Mouse (Mus musculus): ENCODE results near the gene Ybx2. TPM values are rescaled to one million over a fixed set of nuclear protein-coding genes. Genes with fewer than 3 reads are reported as not detected.
A peak's percentile ranks its signal among the peaks of the same experiment; 100 is the strongest.
"Not testable (repeated sequence)": the region's sequence is repeated elsewhere in the genome, so short reads cannot be mapped to it uniquely, and the experiment has no call there.

The Ybx2 gene
- polyA plus RNA-seq, 1 experiment from 2014 or later: 14.0 TPM

- peak within 1 kb of the TSS; percentile 80 for H3K4me2 ChIP-seq
- H3K9me3 ChIP-seq: no peaks in the 10 kb centered on the region
- peaks cover 24% of the 10 kb centered on the region for H3K4me1 ChIP-seq (replicated peaks)
- WGBS: under 1% methylated on average over 34 of the region's 34 CpGs
- no peaks in the 10 kb centered on the region for H3K27me3 ChIP-seq
- peak within 1 kb of the TSS; percentile 57 for H3K4me3 ChIP-seq (replicated peaks)
- H3K9ac ChIP-seq (replicated peaks): peak within 1 kb of the TSS; percentile 74
- peaks cover 32% of the 10 kb centered on the region for H3K36me3 ChIP-seq
- peak; percentile 93 for ATAC-seq (ENCODE audit: insufficient number of reproducible peaks, insufficient read depth, low FRiP score, low TSS enrichment, low read depth)
- H3K27ac ChIP-seq: peak within 1 kb of the TSS; percentile 96
Observed at GRCm38 (mm10) chr11:69948066-69948762, 12.6 kb downstream of the Ybx2 start, which contains the start of gene Slc2a4. TSS of gene Slc2a4 (minus strand) at chr11:69948188.

GRCm38 (mm10) chr11:69948763-69949150 lies 13.2 kb downstream of the Ybx2 start:
- Histone ChIP-seq H3K4me2 (peak overlapping the region; percentile 80), H3K9me3 (no peaks in the 10 kb centered on the region), H3K9ac (replicated peaks) (peak overlapping the region; percentile 74), H3K4me1 (replicated peaks) (peaks cover 24% of the 10 kb centered on the region), H3K4me3 (replicated peaks) (peak overlapping the region; percentile 57), H3K36me3 (peaks cover 27% of the 10 kb centered on the region), H3K27ac (peak overlapping the region; percentile 96), H3K27me3 (no peaks in the 10 kb centered on the region)
- ATAC-seq (ENCODE audit: insufficient number of reproducible peaks, insufficient read depth, low FRiP score, low TSS enrichment, low read depth): peak; percentile 49
- 0% methylated on average over 14 of the region's 14 CpGs for WGBS

- no peak overlapping the region for H3K9ac ChIP-seq (replicated peaks)
- WGBS: 45% methylated on average over 4 of the region's 4 CpGs
- peaks cover 6% of the 10 kb centered on the region for H3K36me3 ChIP-seq
- H3K27me3 ChIP-seq: no peaks in the 10 kb centered on the region; the same call in 1 of the 2 replicates
- H3K27ac ChIP-seq: no peak overlapping the region
- no peak overlapping the region for H3K4me3 ChIP-seq (replicated peaks)
- no peaks in the 10 kb centered on the region for H3K9me3 ChIP-seq
- H3K4me1 ChIP-seq (replicated peaks): peaks cover 19% of the 10 kb centered on the region
- no peak for ATAC-seq (ENCODE audit: insufficient number of reproducible peaks, insufficient read depth, low FRiP score, low TSS enrichment, low read depth)
- no peak overlapping the region for H3K4me2 ChIP-seq
Observed at GRCm38 (mm10) chr11:69950807-69951459, 15.3 kb downstream of the Ybx2 start.

GRCm38 (mm10) chr11:69952274-69952673 lies 16.7 kb downstream of the Ybx2 start:
- Histone ChIP-seq H3K4me3 (replicated peaks) (no peak overlapping the region), H3K27ac (no peak overlapping the region), H3K9me3 (no peaks in the 10 kb centered on the region), H3K27me3 (no peaks in the 10 kb centered on the region; the same call in 1 of the 2 replicates), H3K4me1 (replicated peaks) (peaks cover 6% of the 10 kb centered on the region; the same call in 1 of the 2 replicates), H3K9ac (replicated peaks) (no peak overlapping the region), H3K36me3 (no peaks in the 10 kb centered on the region), H3K4me2 (no peak overlapping the region)
- no peak for ATAC-seq (ENCODE audit: insufficient number of reproducible peaks, insufficient read depth, low FRiP score, low TSS enrichment, low read depth)
- 60% methylated on average over 1 of the region's 1 CpGs for WGBS

- 0 out of 2 replicates have a peak, but pooled peaks cover 4% of the 10 kb centered on the region for H3K4me1 ChIP-seq (replicated peaks)
- ATAC-seq (ENCODE audit: insufficient number of reproducible peaks, insufficient read depth, low FRiP score, low TSS enrichment, low read depth): no peak
- 72% methylated on average over 11 of the region's 11 CpGs for WGBS
Observed at GRCm38 (mm10) chr11:69953267-69953915, 17.8 kb downstream of the Ybx2 start.

GRCm38 (mm10) chr11:69955618-69956017 lies 20.0 kb downstream of the Ybx2 start:
- 82% methylated on average over 4 of the region's 4 CpGs for WGBS
- H3K4me3 ChIP-seq (replicated peaks); ATAC-seq (ENCODE audit: insufficient number of reproducible peaks, insufficient read depth, low FRiP score, low TSS enrichment, low read depth); H3K36me3 ChIP-seq; H3K27ac ChIP-seq; H3K9me3 ChIP-seq; H3K9ac ChIP-seq (replicated peaks); H3K4me2 ChIP-seq; H3K4me1 ChIP-seq (replicated peaks): not testable (repeated sequence)
- peaks cover 12% of the 10 kb centered on the region; the same call in 1 of the 2 replicates for H3K27me3 ChIP-seq

More at GRCm38 (mm10) chr11:69953267-69953915, 17.8 kb downstream of the Ybx2 start:
- no peaks in the 10 kb centered on the region for H3K36me3 ChIP-seq
- peaks cover 2% of the 10 kb centered on the region; the same call in 1 of the 2 replicates for H3K27me3 ChIP-seq
- no peak overlapping the region for H3K4me2 ChIP-seq
- no peaks in the 10 kb centered on the region for H3K9me3 ChIP-seq
- no peak overlapping the region for H3K9ac ChIP-seq (replicated peaks)
- no peak overlapping the region for H3K27ac ChIP-seq
- H3K4me3 ChIP-seq (replicated peaks): no peak overlapping the region

GRCm38 (mm10) chr11:69956218-69956617 lies 20.6 kb downstream of the Ybx2 start:
- WGBS: 67% methylated on average over 1 of the region's 1 CpGs
- peaks cover 18% of the 10 kb centered on the region for H3K27me3 ChIP-seq
- no peak overlapping the region for H3K4me2 ChIP-seq
- ATAC-seq (ENCODE audit: insufficient number of reproducible peaks, insufficient read depth, low FRiP score, low TSS enrichment, low read depth): no peak
- no peak overlapping the region for H3K4me3 ChIP-seq (replicated peaks)
- H3K9me3 ChIP-seq: no peaks in the 10 kb centered on the region
- no peaks in the 10 kb centered on the region for H3K36me3 ChIP-seq
- no peak overlapping the region for H3K9ac ChIP-seq (replicated peaks)
- no peak overlapping the region for H3K27ac ChIP-seq
- no peaks in the 10 kb centered on the region for H3K4me1 ChIP-seq (replicated peaks)

- Histone ChIP-seq H3K9ac (replicated peaks) (no peak overlapping the region), H3K36me3 (no peaks in the 10 kb centered on the region), H3K4me1 (replicated peaks) (peaks cover 7% of the 10 kb centered on the region; the same call in 1 of the 2 replicates), H3K27ac (no peak overlapping the region), H3K9me3 (no peaks in the 10 kb centered on the region), H3K4me2 (no peak overlapping the region), H3K27me3 (peaks cover 61% of the 10 kb centered on the region), H3K4me3 (replicated peaks) (no peak overlapping the region)
- no peak for ATAC-seq (ENCODE audit: insufficient number of reproducible peaks, insufficient read depth, low FRiP score, low TSS enrichment, low read depth)
- 34% methylated on average over 5 of the region's 5 CpGs for WGBS
Observed at GRCm38 (mm10) chr11:69960616-69961015, 25.0 kb downstream of the Ybx2 start.

- no peak overlapping the region for H3K4me3 ChIP-seq (replicated peaks)
- H3K4me2 ChIP-seq: no peak overlapping the region
- no peak for ATAC-seq (ENCODE audit: insufficient number of reproducible peaks, insufficient read depth, low FRiP score, low TSS enrichment, low read depth)
- H3K9ac ChIP-seq (replicated peaks): no peak overlapping the region
- no peaks in the 10 kb centered on the region for H3K36me3 ChIP-seq
- H3K4me1 ChIP-seq (replicated peaks): peaks cover 18% of the 10 kb centered on the region
- H3K27ac ChIP-seq: no peak overlapping the region
- 37% methylated on average over 5 of the region's 5 CpGs for WGBS
- peaks cover 74% of the 10 kb centered on the region for H3K27me3 ChIP-seq
- H3K9me3 ChIP-seq: no peaks in the 10 kb centered on the region
Observed at GRCm38 (mm10) chr11:69961841-69962240, 26.2 kb downstream of the Ybx2 start.

- Histone ChIP-seq H3K4me2 (peak within 1 kb of the TSS; percentile 35), H3K9me3 (no peaks in the 10 kb centered on the region), H3K4me3 (replicated peaks) (peak within 1 kb of the TSS; percentile 42), H3K27ac (no peak within 1 kb of the TSS), H3K36me3 (peaks cover 22% of the 10 kb centered on the region), H3K27me3 (peaks cover 83% of the 10 kb centered on the region), H3K4me1 (replicated peaks) (peaks cover 20% of the 10 kb centered on the region), H3K9ac (replicated peaks) (no peak within 1 kb of the TSS)
- 9% methylated on average over 24 of the region's 24 CpGs for WGBS
- no peak for ATAC-seq (ENCODE audit: insufficient number of reproducible peaks, insufficient read depth, low FRiP score, low TSS enrichment, low read depth)
Observed at GRCm38 (mm10) chr11:69964650-69965270, 29.2 kb downstream of the Ybx2 start, which contains the start of gene Cldn7. TSS of gene Cldn7 (plus strand) at chr11:69964779.

Data from limb, embryonic 12.5 days (tissue).